Mouse (Mus musculus) forebrain, embryonic 10.5 days (tissue): Measurements from ENCODE around the gene Farp1. TPM values are rescaled to one million over a fixed set of nuclear protein-coding genes. Genes with fewer than 3 reads are reported as not detected.

Experiments
- DNase-seq: peaks from one replicate; pipeline ENCODE4 v3.0.0-alpha.2; 2017; ENCODE audit warnings: low spot score; ENCODE audit errors: extremely low spot score
- H3K27ac ChIP-seq: fragments of 300-500 bp; sonication (generic); 2 replicates; pipeline ENCODE4 v1.5.1; 2016; ENCODE audit warnings: mild to moderate bottlenecking
- H3K27me3 ChIP-seq: fragments of 300-500 bp; sonication (generic); 2 replicates; pipeline ENCODE4 v1.6.1; 2016; ENCODE audit warnings: mild to moderate bottlenecking; ENCODE audit not compliant: poor library complexity, severe bottlenecking
- H3K36me3 ChIP-seq: fragments of 300-500 bp; sonication (generic); replicated peaks from 2 replicates; pipeline ENCODE4 v1.6.1; 2016; ENCODE audit warnings: mild to moderate bottlenecking, moderate library complexity
- H3K4me1 ChIP-seq: fragments of 300-500 bp; sonication (generic); 2 replicates; pipeline ENCODE4 v1.6.1; 2016
- H3K4me3 ChIP-seq: fragments of 300-500 bp; sonication (generic); 2 replicates; pipeline ENCODE4 v1.5.1; 2016; ENCODE audit warnings: mild to moderate bottlenecking, moderate library complexity
- H3K9me3 ChIP-seq: fragments of 300-500 bp; sonication (generic); 2 replicates; pipeline ENCODE4 v1.6.1; 2016; ENCODE audit warnings: mild to moderate bottlenecking, moderate library complexity
- WGBS: fragments of 180-500 bp; shearing (Covaris S2); methylation state at CpG from one replicate; pipeline ENCODE4 v1.1.7; 2016; 5-methylcytosine and 5-hydroxymethylcytosine counted together
- polyA plus RNA-seq: library from polyadenylated mRNA; unstranded; fragments of >200 nt; fragmentation: Nextera tagmentation; extraction: Ambion mirVana; gene quantifications from 2 replicates; pipeline ENCODE4 v1.2.1, GENCODE M21; 2016

Gene Farp1
- polyA plus RNA-seq, 1 experiment from 2014 or later, result 22.9 TPM

GRCm38 (mm10) chr14:121225804-121226203, 190.8 kb downstream of the Farp1 start:
- Histone ChIP-seq H3K9me3 (no peaks in the 10 kb centered on the region; the same call in 1 of the 2 replicates), H3K4me3 (no peak overlapping the region), H3K4me1 (no peaks in the 10 kb centered on the region), H3K27me3 (no peaks in the 10 kb centered on the region), H3K27ac (no peak overlapping the region), H3K36me3 (peaks cover 71% of the 10 kb centered on the region)
- DNase-seq, result no peak
- 89% methylated on average over 11 of the region's 11 CpGs for WGBS

- 92% methylated on average over 9 of the region's 9 CpGs for WGBS
- no peak for DNase-seq
- Histone ChIP-seq H3K4me3 (no peak overlapping the region), H3K36me3 (peaks cover 76% of the 10 kb centered on the region), H3K27me3 (no peaks in the 10 kb centered on the region), H3K27ac (no peak overlapping the region), H3K9me3 (no peaks in the 10 kb centered on the region), H3K4me1 (peaks cover 5% of the 10 kb centered on the region)
These were observed 194.2 kb downstream of the Farp1 start for GRCm38 (mm10) chr14:121229036-121229773.

- Histone ChIP-seq H3K4me1 (peaks cover 26% of the 10 kb centered on the region), H3K27ac (no peak overlapping the region), H3K4me3 (no peak overlapping the region), H3K36me3 (peaks cover 59% of the 10 kb centered on the region), H3K9me3 (no peaks in the 10 kb centered on the region), H3K27me3 (no peaks in the 10 kb centered on the region)
- 95% methylated on average over 8 of the region's 8 CpGs for WGBS
- DNase-seq, result no peak
These were observed 196.2 kb downstream of the Farp1 start for GRCm38 (mm10) chr14:121231232-121231631.

- Histone ChIP-seq H3K4me3 (no peak overlapping the region), H3K9me3 (no peaks in the 10 kb centered on the region), H3K27ac (peak overlapping the region; percentile 35), H3K36me3 (peaks cover 70% of the 10 kb centered on the region), H3K4me1 (peaks cover 35% of the 10 kb centered on the region), H3K27me3 (no peaks in the 10 kb centered on the region)
- WGBS, result 18% methylated on average over 12 of the region's 12 CpGs
- DNase-seq, result no peak
These were observed 199.8 kb downstream of the Farp1 start for GRCm38 (mm10) chr14:121234741-121235307.

- Histone ChIP-seq H3K4me3 (no peak overlapping the region), H3K36me3 (peaks cover 70% of the 10 kb centered on the region), H3K27me3 (no peaks in the 10 kb centered on the region), H3K4me1 (peaks cover 35% of the 10 kb centered on the region), H3K9me3 (no peaks in the 10 kb centered on the region), H3K27ac (peak overlapping the region; percentile 21; the same call in 1 of the 2 replicates)
- 92% methylated on average over 4 of the region's 4 CpGs for WGBS
- no peak for DNase-seq
These were observed 201.7 kb downstream of the Farp1 start for GRCm38 (mm10) chr14:121236736-121237135.

- no peaks in the 10 kb centered on the region for H3K27me3 ChIP-seq
- no peak for DNase-seq
- no peak overlapping the region for H3K27ac ChIP-seq
- peaks cover 35% of the 10 kb centered on the region for H3K4me1 ChIP-seq
- no peaks in the 10 kb centered on the region for H3K9me3 ChIP-seq
- 92% methylated on average over 10 of the region's 10 CpGs for WGBS
- H3K4me3 ChIP-seq, result no peak overlapping the region
- H3K36me3 ChIP-seq, result peaks cover 70% of the 10 kb centered on the region
These were observed 203.7 kb downstream of the Farp1 start for GRCm38 (mm10) chr14:121238727-121239126.

GRCm38 (mm10) chr14:121239386-121239785, 204.4 kb downstream of the Farp1 start:
- DNase-seq, result no peak
- Histone ChIP-seq H3K4me1 (peaks cover 28% of the 10 kb centered on the region), H3K27ac (no peak overlapping the region), H3K9me3 (no peaks in the 10 kb centered on the region), H3K27me3 (no peaks in the 10 kb centered on the region), H3K4me3 (no peak overlapping the region), H3K36me3 (peaks cover 72% of the 10 kb centered on the region)
- 90% methylated on average over 8 of the region's 8 CpGs for WGBS

- peaks cover 33% of the 10 kb centered on the region for H3K4me1 ChIP-seq
- H3K36me3 ChIP-seq, result peaks cover 65% of the 10 kb centered on the region
- H3K27ac ChIP-seq, result no peak overlapping the region
- H3K27me3 ChIP-seq, result no peaks in the 10 kb centered on the region
- no peak for DNase-seq
- H3K9me3 ChIP-seq, result no peaks in the 10 kb centered on the region
- WGBS, result 91% methylated on average over 15 of the region's 15 CpGs
- no peak overlapping the region for H3K4me3 ChIP-seq
These were observed 209.1 kb downstream of the Farp1 start for GRCm38 (mm10) chr14:121244104-121244503.

GRCm38 (mm10) chr14:121246048-121246731, 211.2 kb downstream of the Farp1 start:
- H3K27me3 ChIP-seq, result no peaks in the 10 kb centered on the region
- no peaks in the 10 kb centered on the region for H3K9me3 ChIP-seq
- H3K27ac ChIP-seq, result peak overlapping the region; percentile 70
- WGBS, result 86% methylated on average over 14 of the region's 14 CpGs
- no peak for DNase-seq
- H3K4me1 ChIP-seq, result peaks cover 38% of the 10 kb centered on the region
- no peak overlapping the region for H3K4me3 ChIP-seq
- peaks cover 65% of the 10 kb centered on the region for H3K36me3 ChIP-seq

- 52% methylated on average over 7 of the region's 7 CpGs for whole genome bisulfite sequencing
- DNase-seq, result no peak
These were observed 212.3 kb downstream of the Farp1 start for GRCm38 (mm10) chr14:121247287-121247686.

GRCm38 (mm10) chr14:121248346-121248745, 213.3 kb downstream of the Farp1 start:
- WGBS, result 90% methylated on average over 5 of the region's 5 CpGs
- no peaks in the 10 kb centered on the region for H3K27me3 ChIP-seq
- H3K27ac ChIP-seq, result peak overlapping the region; percentile 74
- H3K4me1 ChIP-seq, result peaks cover 38% of the 10 kb centered on the region
- H3K9me3 ChIP-seq, result no peaks in the 10 kb centered on the region
- no peak overlapping the region for H3K4me3 ChIP-seq
- DNase-seq, result no peak
- H3K36me3 ChIP-seq, result peaks cover 54% of the 10 kb centered on the region

More at GRCm38 (mm10) chr14:121247287-121247686, 212.3 kb downstream of the Farp1 start:
- no peak overlapping the region for H3K4me3 ChIP-seq
- no peaks in the 10 kb centered on the region for H3K9me3 ChIP-seq
- peaks cover 38% of the 10 kb centered on the region for H3K4me1 ChIP-seq
- H3K27ac ChIP-seq, result peak overlapping the region; percentile 70
- peaks cover 54% of the 10 kb centered on the region for H3K36me3 ChIP-seq
- no peaks in the 10 kb centered on the region for H3K27me3 ChIP-seq

- Histone ChIP-seq H3K36me3 (peaks cover 44% of the 10 kb centered on the region), H3K4me1 (peaks cover 33% of the 10 kb centered on the region), H3K27me3 (no peaks in the 10 kb centered on the region), H3K4me3 (no peak overlapping the region), H3K9me3 (no peaks in the 10 kb centered on the region), H3K27ac (no peak overlapping the region)
- no peak for DNase-seq
- 91% methylated on average over 5 of the region's 5 CpGs for WGBS
These were observed 216.1 kb downstream of the Farp1 start for GRCm38 (mm10) chr14:121251099-121251498.

- Histone ChIP-seq H3K27me3 (no peaks in the 10 kb centered on the region), H3K4me3 (no peak overlapping the region), H3K27ac (no peak overlapping the region), H3K9me3 (no peaks in the 10 kb centered on the region), H3K36me3 (peaks cover 47% of the 10 kb centered on the region), H3K4me1 (peaks cover 27% of the 10 kb centered on the region)
- WGBS, result 79% methylated on average over 4 of the region's 4 CpGs
- no peak for DNase-seq
These were observed 216.7 kb downstream of the Farp1 start for GRCm38 (mm10) chr14:121251708-121252107.
